Mouse (Mus musculus) macrophage (primary cell): ENCODE data around the gene Skor1. TPM values are rescaled to one million over a fixed set of nuclear protein-coding genes. Genes with fewer than 3 reads are reported as not detected.

Experiments used
- H3K27ac ChIP-seq: fragments of 350-480 bp; formaldehyde crosslinking; 2 replicates; pipeline ENCODE4 v1.9.0; 2021
- H3K36me3 ChIP-seq: fragments of 350-480 bp; formaldehyde crosslinking; 2 replicates; pipeline ENCODE4 v1.9.0; 2021; ENCODE audit errors: inconsistent target
- H3K4me3 ChIP-seq: fragments of 350-480 bp; formaldehyde crosslinking; 2 replicates; pipeline ENCODE4 v1.9.0; 2021; ENCODE audit errors: inconsistent target
- H3K79me2 ChIP-seq: fragments of 350-480 bp; formaldehyde crosslinking; 2 replicates; pipeline ENCODE4 v1.9.0; 2021; ENCODE audit errors: inconsistent target
- WGBS: methylation state at CpG from one replicate; pipeline ENCODE4 v1.1.7; 2026; ENCODE audit warnings: inconsistent platforms; ENCODE audit not compliant: missing documents; 5-methylcytosine and 5-hydroxymethylcytosine counted together
- polyA plus RNA-seq: library from polyadenylated mRNA; stranded (reverse); fragments of 250-400 nt; gene quantifications from 3 replicates; pipeline ENCODE4 v1.2.4, GENCODE M21; 2018; ENCODE audit warnings: inconsistent platforms

The Skor1 gene
- polyA plus RNA-seq, 1 experiment from 2014 or later: 0.04 TPM

DNA sequence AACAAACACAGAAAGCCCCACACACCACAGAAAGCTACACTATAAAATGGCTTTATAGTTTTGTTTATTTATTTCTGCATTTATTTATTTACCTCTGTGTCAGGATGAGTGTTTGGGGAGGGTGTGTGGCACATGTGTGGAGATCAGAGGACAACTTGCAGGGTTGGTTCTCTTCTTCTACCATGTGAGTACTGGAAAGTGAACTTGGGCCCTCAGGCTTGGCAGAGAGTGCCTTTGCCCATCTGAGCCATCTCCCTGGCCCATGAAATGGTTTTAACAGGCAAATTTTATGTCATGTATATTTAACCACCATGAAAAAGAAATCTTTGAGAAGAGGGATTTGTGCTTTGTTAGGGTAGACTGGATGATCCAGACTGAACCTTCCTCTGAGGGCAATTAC is 48.9 kb downstream of the Skor1 start:
- H3K27ac ChIP-seq: no peak overlapping the region
- no peaks in the 10 kb centered on the region for H3K79me2 ChIP-seq
- H3K36me3 ChIP-seq: no peaks in the 10 kb centered on the region
- no peak overlapping the region for H3K4me3 ChIP-seq

DNA sequence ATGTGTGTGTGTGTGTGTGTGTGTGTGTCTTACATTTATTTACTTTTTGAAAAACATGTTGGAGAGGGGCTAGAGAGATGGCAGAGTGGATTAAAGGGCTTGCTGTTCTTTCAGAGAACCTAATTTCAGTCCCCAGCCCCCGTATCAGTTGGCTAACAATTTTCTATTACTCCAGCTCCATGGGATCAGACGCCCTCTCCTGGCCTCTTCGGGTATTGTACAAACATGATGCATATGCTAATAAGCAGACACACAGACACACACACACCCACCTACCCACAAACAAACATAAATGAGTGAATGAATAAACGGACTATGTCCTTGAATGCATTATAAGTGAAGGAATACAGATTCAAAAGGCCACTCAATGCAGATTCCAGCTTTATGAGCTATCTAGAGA is 49.4 kb downstream of the Skor1 start:
- Histone ChIP-seq H3K36me3 (no peaks in the 10 kb centered on the region), H3K27ac (no peak overlapping the region), H3K79me2 (no peaks in the 10 kb centered on the region), H3K4me3 (no peak overlapping the region)
- 88% methylated on average over 4 of the region's 4 CpGs for WGBS

GRCm38 (mm10) chr9:63098887-63099286 is 49.9 kb downstream of the Skor1 start:
- Histone ChIP-seq H3K36me3 (no peaks in the 10 kb centered on the region), H3K79me2 (no peaks in the 10 kb centered on the region), H3K27ac (no peak overlapping the region), H3K4me3 (no peak overlapping the region)
- 95% methylated on average over 4 of the region's 4 CpGs for WGBS

DNA sequence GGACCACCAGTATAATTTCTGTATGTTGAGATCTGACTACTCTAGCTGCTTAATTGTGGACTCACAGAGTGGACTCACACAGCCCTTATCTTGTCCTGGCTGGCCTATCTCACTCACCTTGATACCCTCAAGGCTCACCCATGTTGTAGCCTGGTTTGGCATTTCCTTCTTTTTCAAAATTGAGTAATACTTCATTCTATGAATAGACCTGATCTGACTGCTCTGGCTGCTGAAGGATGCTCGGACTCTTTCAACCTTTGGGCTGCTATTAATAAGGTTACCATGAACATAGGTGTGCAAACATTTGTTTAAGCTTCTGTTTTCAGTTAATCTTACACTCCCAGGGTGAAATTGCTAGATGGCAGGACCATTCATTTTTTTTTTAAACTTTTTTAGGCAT is 51.6 kb downstream of the Skor1 start:
- no peaks in the 10 kb centered on the region for H3K79me2 ChIP-seq
- H3K36me3 ChIP-seq: no peaks in the 10 kb centered on the region
- WGBS: 100% methylated on average over 1 of the region's 1 CpGs

DNA sequence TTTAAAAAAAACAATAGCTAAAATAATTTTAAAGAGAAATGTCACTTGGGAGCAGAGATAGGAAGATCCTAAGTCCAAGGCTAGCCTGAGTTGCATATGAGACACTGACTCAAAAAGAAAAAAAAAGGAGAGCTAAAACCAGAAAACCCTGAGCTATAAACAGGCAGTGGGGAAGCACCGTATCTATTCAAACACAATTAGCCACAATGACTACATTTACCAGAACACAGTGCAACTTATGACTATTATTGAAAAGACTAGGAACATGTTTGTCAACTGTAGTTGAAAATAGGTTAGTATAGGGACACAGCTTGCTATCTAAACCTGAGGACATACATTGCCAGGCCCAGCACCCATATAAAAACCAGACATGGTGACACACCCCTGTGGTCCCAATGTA is 54.7 kb downstream of the Skor1 start:
- Histone ChIP-seq H3K27ac (no peak overlapping the region), H3K4me3 (no peak overlapping the region), H3K36me3 (no peaks in the 10 kb centered on the region), H3K79me2 (no peaks in the 10 kb centered on the region)
- 82% methylated on average over 1 of the region's 1 CpGs for WGBS

More for the DNA sequence above, 51.6 kb downstream of the Skor1 start:
- H3K27ac ChIP-seq: no peak overlapping the region
- H3K4me3 ChIP-seq: no peak overlapping the region

DNA sequence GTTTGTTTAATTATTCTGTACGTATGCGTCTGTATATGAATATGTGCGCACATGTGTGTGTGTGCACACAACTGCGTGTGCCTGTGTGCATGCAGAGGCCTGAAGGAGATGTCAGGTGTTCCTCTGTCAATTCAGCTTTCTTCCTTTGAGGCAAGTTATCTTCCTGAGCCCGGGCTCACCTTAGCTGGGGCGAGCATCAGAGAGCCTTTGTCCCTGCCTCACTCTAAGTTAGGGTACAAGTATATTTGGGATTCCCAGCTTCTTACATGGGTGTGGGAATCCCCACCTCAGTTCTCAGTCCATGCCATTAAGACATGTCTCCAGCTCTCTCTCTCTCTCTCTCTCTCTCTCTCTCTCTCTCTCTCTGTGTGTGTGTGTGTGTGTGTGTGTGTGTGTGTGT is 56.2 kb downstream of the Skor1 start:
- no peaks in the 10 kb centered on the region for H3K36me3 ChIP-seq
- WGBS: 53% methylated on average over 6 of the region's 6 CpGs
- peak overlapping the region; percentile 59 for H3K27ac ChIP-seq
- H3K79me2 ChIP-seq: no peaks in the 10 kb centered on the region
- H3K4me3 ChIP-seq: peak overlapping the region; percentile 40

DNA sequence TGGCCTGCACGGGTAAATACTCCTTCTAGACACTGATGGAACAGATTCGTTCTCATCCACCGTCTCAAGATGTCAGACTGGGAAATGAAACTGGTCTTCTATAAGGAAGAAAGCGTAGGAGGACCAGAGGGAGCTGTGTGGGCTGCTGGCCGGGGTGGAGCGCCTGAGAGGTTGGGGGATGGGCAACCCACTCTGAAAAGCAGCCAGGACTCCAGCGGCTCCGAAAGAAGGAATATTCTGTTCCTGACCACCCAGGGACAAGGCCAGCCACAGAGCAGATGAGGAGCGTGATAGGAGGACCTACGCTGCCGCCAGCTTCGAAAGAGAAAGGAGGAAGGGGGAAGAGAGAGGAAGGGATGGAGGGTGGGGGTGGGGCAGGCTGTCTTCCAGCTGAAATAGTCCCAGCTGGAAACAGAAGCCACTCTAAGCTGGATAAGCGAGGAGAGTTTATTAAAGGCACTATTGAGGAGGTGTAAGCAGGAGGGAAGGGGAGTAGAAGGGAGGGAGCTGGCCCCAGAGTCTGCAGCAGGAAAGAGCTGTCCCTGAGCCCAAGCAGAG is 56.7 kb downstream of the Skor1 start:
- H3K79me2 ChIP-seq: no peaks in the 10 kb centered on the region
- WGBS: 3% methylated on average over 13 of the region's 13 CpGs
- H3K4me3 ChIP-seq: peak overlapping the region; percentile 40
- H3K27ac ChIP-seq: peak overlapping the region; percentile 59
- no peaks in the 10 kb centered on the region for H3K36me3 ChIP-seq

- peak overlapping the region; percentile 40 for H3K4me3 ChIP-seq
- no peaks in the 10 kb centered on the region for H3K79me2 ChIP-seq
- H3K36me3 ChIP-seq: no peaks in the 10 kb centered on the region
- WGBS: 83% methylated on average over 22 of the region's 23 CpGs
- H3K27ac ChIP-seq: peak overlapping the region; percentile 59
These were observed 57.5 kb downstream of the Skor1 start for GRCm38 (mm10) chr9:63091101-63091921.

GRCm38 (mm10) chr9:63089141-63089540 is 59.6 kb downstream of the Skor1 start:
- no peak overlapping the region for H3K27ac ChIP-seq
- H3K4me3 ChIP-seq: no peak overlapping the region
- H3K79me2 ChIP-seq: no peaks in the 10 kb centered on the region
- H3K36me3 ChIP-seq: no peaks in the 10 kb centered on the region
- WGBS: 91% methylated on average over 3 of the region's 4 CpGs

Other genes starting within 250 kb of the Skor1 start
- gene Pias1, start 161.0 kb downstream of the Skor1 start, polyA plus RNA-seq: 22.1 to 40.5 TPM (median 30.9 TPM) in 3 replicates
- 18.9 to 30.0 TPM (median 22.3 TPM) in 3 replicates for gene Map2k5, start 228.9 kb upstream of the Skor1 start, polyA plus RNA-seq